Mouse (Mus musculus) cerebellum, adult 11 months (tissue): ENCODE measurements around the gene Iqsec1.
"Not testable (repeated sequence)": the region's sequence is repeated elsewhere in the genome, so short reads cannot be mapped to it uniquely, and the experiment has no call there.

Source experiments
- DNase-seq: peaks from one replicate; pipeline ENCODE4 v3.0.0; 2022

The Iqsec1 gene

DNA sequence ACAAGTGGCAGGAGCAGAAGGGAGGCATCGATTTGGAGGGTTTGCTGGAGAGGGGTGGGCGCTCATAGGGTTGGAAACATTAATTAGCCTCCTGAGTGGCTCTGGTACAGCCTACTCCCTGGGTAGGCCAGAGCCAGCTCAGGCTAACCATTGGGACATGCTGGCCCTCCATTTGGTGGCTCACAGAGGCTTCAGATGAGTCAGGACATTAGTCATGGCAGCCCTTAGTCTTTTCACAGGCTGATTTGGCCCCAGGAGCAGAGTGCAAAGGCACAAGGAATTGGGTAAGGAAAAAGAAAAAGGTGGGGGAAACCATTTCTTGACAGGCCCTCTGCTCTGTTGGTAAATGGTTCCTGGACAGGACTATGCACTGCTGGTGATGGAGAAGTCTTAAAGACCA, 287.1 kb downstream of the Iqsec1 start:
- no peak for DNase-seq

DNA sequence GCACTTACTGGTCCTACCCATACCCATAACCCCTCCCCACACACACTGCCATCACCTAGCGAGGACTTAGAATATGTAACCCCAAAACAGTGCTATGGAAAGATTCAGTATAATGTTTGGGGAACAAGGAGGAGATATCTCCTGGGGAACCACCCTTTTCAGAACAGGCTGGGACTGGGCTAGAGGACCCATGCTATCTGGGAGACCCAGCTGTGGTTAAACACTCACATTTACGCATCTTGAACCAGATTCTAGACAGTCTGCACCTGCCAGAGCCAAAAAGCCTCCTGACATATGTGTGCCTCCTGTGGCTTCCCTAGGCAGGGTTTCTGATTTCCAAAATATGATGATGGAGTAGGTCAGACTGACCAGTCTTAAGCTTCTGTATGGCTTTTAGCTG, 287.7 kb downstream of the Iqsec1 start:
- no peak for DNase-seq

DNA sequence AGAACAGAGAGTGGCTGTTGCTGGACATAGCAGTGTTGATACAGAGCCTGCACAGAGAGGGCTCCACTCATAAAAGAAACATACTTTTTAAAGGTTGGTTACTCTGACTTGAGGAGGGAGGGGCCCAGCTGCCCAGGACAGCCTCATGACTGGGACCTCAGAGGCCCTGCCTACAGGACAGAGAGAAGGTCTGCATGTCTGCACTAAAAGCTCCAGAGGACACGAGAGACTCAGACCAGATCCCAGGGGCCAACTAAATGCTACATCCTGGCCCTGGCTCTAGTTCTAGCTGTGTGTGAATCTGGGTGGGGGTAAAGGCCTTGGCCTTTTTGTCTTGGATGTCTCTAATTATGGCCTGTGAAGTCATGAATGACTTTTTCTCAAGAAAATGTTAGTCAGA, 288.4 kb downstream of the Iqsec1 start:
- no peak for DNase-seq

DNA sequence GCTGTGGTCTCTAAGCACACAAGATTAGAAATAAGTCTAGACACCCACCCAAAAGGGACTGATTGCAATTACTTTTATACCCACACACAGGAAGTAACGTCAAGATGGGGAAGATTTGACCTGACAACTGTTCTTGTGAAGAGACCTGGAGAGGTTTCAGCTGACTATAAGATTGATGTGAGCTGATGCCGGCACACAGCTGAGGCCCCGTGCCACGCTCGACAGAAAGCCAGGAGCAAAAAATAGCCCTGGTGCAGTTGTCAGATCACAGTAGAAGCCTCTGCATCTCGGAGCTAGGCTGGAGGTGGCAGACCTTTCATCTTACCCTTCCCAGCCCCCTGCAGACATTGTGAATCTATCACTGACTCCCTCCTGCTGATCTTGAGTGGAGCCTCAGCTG, 289.6 kb downstream of the Iqsec1 start:
- no peak for DNase-seq

DNA sequence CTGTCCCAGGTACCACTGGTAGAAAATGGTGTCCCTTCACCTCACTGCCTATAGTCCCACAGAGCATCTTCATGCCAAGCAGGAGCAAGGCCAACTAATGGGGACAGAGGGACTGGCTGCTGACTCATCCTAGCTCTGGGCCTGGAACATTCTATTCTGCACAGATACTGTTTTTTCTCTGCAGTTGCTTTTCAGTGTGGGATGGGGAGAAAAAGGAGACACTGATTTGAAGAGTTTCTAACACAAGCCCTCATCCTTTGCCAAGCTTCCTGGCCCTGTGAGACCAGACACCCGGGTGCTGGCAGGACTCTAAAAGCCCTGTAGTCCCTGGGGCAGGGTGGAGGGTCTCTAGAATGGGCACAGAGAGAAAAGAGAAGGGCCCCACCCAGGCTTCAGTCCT, 292.7 kb downstream of the Iqsec1 start:
- no peak for DNase-seq

DNA sequence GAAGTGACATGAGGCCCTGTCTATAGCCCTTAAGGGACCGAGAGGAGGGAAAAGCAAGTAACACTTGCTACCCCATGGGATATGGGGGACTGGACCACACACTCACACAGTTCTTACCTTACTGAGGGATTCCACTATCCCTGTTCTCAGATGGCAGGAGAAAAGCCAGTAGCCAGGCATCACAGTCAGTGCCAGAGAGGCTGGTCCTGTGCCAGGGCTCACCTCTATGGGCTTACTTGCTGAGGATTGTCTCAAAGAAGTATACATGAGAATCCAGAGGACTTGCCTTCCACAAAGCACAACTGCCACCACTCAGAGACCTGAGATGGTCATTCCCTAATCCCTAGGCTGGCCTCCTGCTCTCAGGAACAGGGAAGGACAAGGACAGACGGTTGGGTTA, 296.1 kb downstream of the Iqsec1 start:
- peak; percentile 54 for DNase-seq

DNA sequence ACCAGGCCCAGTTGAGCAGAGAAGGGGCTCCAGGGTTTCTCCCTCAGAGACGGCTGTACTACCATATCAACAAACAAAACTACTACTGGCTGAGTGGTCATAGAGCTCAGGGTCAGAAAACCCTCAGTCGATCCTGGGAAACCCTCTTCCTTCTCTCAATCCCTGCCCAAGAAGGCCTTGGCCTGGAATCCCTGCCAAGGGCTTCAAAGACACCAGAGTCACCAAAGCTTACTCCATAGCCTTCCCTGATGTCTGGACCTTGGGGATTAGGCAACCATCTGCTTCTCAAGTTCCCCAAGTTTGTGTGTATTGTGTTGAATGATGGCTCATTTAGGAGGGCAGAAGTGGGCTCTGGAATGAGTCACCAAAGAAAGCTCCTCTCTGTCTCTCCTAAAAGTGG, 296.6 kb downstream of the Iqsec1 start:
- DNase-seq: no peak

DNA sequence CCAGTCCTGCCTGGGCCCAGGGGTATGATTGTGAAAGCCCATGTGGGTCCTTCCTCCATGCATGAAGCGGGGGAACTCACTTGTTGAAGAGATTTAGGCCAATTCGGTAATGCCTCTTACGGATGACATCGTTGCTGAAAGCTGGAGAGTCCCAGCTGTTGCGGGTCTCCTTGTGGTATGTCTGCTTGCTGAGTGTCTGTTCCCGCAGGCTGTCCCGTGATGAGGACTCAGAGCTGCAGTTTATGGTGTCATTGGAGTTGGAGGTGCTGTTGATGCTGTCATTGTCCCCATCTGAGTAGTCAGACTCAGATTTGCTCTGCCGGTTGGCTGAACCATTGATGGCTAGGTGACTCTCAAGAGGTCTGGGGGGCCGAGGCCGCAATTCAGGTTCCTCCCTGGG, 299.0 kb downstream of the Iqsec1 start:
- DNase-seq: no peak

DNA sequence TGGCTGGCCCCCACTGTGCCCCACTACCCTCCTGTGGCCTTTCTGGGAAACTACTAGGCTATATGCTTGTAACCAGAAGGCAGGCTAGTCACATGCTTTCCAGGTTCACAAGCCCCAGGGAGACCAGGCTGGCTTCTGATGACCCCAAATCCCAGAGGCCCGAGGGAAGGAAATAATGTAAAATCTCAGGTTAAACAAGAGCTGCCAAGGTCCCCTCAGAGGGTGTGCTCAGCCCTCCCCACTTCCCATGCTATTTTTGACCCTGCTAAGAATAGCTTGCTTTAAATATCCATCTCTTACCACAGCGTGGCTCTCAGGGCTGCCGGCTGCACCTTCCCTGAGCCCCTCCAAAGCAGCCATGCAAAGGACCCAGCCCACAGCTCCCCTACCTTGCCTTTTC, 299.7 kb downstream of the Iqsec1 start:
- DNase-seq: no peak

DNA sequence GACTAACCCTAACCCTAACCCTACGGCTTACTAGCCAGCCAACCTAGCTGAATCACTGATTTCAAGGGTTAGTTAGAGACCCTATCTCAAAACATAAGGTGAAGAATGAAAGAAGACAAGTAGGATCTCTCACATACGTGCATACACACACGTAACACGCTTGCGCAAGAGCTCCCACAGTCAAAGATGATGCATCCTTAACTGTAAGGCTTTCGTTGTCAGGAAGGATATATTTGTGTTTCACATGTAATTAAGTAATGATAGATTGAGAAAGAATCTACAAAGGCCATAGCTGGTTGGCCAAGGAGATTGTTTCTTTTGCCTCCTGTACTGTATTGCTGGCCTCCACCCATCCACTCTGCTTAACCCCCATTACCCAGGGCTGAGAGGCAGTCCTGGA, 300.5 kb downstream of the Iqsec1 start:
- no peak for DNase-seq

DNA sequence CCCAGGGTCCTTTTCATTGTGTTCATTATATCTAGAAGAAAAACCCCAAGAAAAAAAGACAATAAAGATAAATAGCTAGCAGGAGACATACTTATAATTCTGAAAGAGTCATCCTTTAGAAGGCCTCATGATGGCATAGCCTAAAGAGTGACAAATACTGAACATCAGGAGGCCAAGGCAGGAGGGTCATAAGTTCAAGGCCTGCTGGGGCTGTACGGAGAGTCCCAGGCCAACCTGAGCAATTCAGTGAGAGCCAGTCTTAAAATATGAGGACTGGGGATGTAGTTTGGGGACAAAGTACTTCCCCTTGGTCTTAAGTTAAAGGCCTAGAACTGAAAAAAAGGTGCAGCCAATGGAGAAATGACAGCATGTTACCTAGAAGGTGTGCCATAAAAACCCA, 301.7 kb downstream of the Iqsec1 start:
- no peak for DNase-seq

DNA sequence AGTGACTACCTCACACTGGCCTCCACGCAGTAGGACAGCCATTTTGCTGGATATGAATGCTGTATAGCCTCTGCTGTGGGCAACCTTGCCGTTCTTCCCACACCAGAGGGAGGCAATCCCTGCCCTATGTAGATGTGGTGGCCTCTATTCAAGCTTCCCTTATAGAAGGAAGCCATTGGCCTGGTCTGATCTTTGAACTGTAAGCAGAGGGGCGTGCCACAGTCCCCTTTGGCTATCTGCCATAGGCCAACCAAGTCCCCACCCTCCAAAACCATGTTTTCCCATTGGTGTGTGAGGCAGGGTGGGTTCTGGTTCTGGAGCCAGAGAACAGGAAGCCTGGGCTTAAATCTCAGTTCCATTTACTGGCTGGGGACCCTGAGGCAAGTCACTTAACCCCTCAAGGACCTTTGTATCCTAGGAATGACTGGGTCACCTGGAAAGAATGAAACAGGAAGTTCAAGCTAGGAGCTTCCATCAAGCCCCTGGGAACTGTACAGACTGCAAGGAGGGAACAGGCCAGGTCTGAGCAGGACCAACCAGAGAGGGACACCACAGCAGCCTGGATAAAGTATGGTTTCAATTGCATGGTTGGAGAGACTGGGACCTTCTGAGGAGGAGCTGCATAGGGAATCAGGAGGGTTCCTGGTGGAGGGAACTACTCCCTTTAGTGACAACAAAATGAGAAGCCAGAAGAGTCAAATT, 304.5 kb downstream of the Iqsec1 start:
- no peak for DNase-seq

DNA sequence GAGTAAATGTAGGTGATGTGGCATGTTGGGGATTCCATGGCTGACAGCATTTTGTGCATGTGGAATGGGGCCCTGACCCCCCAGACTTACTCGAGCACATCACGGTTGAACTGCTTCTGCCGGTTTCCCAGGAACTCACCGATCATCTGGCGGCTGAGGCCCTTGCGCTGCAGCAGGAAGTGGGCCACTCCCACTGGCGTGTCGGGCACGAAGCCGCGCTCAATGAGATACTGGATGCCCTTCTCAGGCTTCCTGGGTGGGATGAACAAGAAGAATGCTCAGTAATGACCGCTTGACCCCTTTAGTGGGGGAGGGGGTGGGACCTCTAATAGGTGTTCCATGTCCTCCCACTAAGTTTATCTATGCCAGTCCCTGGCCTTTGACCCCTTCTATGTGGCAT, 308.1 kb downstream of the Iqsec1 start:
- no peak for DNase-seq

DNA sequence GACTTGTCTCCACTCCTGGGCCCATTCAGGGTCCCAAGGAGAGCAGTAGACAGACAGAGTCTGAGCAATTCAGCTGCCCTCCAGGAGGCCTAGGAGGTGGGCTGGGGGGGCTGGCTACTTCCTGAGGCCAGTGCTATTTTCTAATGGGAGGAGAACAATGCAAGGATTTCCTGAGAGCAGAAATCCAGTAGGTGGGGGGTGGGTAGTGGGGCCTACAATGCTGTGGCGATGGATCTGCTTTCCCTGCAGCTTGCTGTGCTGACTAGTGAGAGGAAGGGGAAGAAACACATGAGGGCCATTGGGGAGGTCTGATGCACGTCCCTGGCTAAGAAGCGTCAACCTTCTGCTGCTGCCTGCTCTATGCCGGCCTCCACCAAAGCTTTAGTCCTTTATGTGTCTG, 309.7 kb downstream of the Iqsec1 start:
- no peak for DNase-seq

DNA sequence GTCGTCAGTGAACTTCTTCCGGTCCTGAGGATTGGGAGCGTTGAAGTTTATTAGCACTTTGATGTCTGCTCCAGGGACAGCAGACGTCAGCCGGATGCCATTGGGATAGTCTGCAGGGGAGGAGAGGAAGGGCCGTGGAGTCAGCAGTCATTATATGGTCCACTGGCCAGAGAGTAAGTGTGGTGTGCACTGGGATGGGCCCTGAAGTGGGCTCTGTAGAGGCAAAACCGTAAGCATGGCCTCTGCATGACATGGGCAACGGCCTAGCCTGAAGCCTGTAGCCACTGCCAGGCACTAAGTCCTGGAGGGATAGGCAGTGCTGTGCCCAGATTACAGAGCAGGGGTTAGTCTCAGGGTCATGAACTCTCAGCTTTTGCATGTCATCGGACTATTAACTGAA, 319.8 kb downstream of the Iqsec1 start:
- DNase-seq: no peak

DNA sequence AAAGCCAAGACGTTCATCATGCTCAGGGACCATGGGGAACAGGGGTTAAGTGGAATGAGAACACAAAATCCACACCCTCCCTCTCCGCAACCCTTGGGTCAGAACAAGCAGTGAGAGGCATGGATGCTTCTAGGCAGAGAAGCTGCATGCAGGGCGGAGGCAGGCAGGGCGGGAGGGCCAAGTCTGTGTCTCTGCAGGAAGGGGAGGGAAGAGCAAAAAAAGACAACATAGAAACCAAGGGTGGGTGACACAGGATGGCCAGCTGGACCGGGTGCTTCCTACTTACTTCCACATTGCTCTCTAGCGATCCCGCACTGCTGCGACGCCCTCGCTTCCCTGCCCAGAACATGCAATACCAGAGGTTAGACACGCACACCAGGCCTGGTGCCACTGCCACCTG, 324.7 kb downstream of the Iqsec1 start:
- no peak for DNase-seq

DNA sequence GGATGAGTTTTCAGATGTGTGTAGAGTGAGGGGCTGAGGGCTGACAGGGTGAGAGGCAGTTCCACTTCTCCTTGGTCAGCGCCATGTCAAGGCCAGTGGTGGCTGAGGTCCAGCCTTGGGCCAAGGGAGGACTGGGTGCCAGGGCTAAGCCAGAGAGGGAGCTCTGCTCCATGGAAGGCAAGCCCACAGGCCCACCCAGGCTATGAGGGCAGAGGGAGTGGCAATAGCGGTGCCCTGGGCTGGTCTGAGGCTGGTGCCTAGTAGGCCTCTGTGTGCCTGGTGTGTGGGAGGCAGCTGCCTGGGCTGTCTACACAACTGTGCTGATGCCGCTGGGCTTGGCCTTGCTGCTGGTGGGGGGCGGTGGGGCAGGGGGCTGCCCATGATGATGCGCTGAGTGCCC, 326.3 kb downstream of the Iqsec1 start:
- DNase-seq: no peak

DNA sequence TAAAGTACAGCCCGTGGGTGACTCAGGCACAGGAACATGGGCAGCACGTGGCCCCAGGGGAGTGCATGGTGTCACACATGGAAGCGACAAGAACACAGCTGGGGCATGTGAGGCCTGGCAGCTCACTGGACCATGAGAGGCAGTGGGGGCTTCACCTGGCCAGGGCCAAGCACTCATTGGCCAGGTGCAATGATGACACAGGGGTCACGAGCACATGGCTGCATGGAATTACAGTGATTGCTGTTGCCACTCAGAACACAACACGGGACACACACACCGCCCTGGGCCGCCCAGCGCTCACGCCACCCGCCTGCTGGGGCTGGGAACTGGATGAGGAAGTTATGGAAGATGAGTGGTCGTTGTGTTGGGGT, 327.5 kb downstream of the Iqsec1 start:
- DNase-seq: no peak

DNA sequence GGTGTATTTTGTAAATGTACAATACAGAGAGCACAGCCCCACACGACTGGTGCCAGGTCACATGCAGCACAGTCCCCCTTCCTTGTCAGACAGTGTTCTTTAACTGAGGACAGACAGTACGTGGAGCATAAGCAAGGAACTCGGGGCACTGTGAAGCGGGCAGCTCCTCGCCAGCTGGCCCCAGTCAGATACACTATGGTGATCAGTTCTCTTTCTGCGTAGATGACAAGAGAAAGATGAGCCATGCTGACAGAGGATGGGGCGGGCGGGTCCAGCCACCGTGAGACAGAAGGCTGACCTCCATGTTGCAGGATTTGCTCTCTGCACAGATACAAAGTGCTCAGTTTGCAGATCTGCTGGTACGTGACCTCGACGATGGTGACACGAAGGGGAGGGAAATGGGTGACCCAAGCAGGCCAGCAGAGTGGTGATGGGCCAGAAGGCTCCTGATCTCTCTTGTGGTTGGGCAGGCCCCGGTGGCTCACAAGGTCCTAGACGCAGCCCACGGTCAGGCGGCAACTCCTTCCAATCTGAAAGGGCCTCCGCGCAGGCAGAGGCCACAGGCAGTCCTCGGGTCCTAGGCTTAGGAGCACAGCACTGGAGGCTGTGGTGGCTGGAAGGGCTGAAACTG, 328.0 kb downstream of the Iqsec1 start:
- no peak for DNase-seq

DNA sequence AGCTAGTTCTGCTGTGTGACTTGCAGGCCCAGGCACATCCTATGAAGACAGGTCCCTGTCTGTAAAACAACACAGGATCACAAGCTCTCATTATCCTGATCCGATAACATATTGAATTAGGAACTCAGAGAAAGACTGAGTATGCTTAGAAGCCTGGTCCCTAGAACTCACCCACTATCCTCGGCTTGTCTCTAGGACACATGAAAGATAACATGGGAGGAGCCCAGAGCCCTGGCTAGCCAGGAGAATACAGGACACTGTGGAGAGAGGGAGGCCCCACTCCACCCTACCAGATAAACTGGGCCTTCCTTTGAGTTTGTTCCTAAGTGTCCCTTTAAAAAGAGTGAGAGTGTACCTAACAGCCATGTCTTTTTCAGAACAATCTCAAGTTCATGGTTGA, 328.6 kb downstream of the Iqsec1 start:
- DNase-seq: no peak

DNA sequence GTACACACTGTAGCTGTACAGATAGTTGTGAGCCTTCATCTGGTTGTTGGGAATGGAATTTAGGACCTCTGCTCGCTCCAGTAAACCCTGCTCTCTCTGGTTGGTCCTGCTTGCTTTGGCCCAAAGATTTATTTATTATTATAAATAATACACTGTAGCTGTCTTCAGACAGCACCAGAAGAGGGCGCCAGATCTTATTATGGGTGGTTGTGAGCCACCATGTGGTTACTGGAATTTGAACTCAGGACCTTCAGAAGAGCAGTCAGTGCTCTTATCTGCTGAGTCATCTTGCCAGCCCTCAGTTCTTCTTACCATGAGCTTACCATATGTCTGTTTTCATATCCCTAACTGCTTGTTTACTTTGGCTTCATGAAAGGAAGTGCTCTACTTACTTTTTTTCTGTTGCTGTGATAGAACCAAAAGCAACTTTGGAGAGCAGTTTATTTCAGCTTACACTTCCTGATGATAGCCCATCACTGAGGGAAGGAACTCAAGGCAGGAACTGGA, 332.1 kb downstream of the Iqsec1 start:
- not testable (repeated sequence) for DNase-seq

DNA sequence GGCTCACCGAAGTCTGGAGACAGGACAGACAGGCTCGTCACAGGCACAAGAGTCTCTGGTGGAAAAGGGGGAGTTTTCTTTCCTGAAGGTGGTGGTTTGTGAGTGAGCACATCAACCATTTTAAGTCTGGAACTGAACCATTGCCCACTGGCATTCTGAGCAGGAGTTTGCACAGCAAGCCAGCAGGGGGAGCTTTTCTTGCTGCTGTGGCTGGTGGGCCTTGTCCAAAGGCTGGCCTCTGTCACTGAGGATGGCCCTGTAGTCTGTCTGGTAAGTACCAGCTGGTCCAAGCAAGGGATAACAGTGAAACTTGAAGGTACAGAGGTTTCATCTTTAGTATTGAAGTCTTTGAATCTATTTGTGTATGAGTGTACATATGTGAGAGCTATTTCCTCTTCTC, 334.7 kb downstream of the Iqsec1 start:
- peak; percentile 45 for DNase-seq

DNA sequence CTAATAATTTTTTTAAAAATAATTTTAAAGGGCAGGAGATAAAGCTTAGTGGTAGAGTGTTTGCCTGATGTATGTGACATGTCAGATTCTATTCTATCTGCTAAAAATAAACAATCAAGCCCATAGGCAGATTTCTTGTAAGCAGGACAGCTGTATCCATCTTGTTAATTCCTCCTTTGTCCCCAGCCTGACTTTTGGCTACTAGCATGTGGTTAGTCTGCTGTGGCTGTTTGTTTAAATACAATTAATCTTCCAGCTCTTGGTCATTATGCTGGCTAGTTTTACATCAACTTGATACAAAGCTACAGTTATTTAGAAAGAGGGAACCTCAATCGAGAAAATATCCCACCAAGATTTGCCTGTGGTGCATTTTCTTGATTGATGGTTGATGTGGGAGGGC, 337.9 kb downstream of the Iqsec1 start:
- DNase-seq: no peak

DNA sequence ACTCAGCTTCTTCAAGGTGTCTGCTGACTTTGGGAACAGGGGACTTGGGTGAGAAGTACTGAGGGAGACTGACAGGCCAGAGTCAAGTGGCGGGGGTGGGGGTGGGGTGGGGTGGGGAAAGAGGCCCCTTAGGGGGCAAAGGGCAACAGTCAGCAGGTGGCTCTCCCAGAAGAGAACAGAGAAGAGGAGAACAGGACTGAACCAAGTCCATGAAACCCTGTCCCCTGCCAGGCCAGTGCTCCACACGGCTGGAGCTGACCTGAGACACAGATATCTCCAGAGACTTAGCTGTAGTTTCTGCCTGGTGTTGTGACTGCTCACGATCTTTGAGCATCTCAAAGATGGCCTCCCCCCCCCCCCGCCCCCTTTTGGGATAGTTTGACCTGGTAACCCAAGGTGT, 339.2 kb downstream of the Iqsec1 start:
- no peak for DNase-seq

DNA sequence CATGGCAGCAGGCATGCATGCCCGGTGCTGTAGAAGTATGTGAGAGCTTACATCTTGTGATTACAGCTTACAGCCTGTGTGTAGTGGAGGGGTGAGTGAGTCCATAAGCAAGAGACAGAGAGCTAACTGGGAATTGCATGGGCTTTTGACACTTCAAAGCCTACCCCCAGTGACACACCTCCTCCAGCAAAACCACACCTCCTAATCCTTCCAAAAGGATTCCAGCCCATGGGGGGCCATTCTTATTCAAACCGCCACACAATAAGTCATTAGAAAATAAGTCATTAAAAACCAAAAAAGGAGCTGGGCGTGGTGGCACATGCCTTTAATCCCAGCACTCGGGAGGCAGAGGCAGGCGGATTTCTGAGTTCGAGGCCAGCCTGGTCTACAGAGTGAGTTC, 340.1 kb downstream of the Iqsec1 start:
- DNase-seq: no peak
